Comparison of ENCODE assay signal across 9 mouse cellular contexts in the genomic region with DNA sequence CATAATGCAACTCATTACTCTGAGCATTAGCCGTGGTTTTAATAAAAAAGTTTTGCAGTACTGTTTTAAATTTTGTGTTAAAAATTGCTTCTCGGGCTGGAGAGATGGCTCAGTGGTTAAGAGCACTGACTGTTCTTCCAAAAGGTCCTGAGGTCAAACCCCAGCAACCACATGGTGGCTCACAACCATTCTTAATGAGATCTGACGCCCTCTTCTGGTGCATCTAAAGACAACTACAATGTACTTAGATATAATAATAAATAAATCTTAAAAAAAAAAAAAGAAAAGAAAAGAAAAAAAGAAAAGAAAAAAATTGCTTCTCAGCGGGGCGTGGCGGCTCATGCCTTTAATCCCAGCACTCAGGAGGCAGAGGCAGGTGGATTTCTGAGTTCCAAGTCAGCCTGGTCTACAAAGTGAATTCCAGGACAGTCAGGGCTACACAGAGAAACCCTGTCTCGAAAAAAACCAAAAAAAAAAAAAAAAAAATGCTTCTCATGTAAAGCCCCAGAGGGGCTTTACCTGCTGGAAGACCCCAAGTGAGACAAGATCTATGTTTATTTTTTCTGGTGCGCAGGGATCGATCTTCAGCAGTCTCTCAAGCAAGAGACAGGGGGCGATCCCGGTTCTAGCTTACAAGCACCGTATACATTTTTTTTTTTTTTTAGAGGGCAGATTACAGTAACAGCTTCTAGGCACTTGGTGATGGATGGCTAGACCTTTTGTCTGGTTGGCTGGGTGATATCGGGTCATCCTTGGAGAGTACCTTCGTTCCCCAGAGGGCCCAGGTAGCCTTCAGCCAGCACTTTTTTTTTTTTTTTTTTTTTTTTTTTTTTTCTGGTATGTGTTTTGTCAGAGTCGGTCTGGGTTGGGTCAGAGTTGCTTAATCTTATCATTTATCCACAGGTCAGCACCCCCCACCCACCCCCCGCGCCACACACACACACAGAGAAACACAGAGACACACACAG. TPM values are rescaled to one million over a fixed set of nuclear protein-coding genes. Genes with fewer than 3 reads are reported as not detected.
DNase-seq lines count a peak whose midpoint lies in the region; ATAC-seq and TF ChIP-seq lines count a peak whose summit lies in the region.
"Had no signal": no experiment of that assay in that cellular context is flagged by ENCODE, and none has a peak within 500 bp of the region (broad histone marks: within the 10 kb centered on the region; RNA-seq: fewer than 3 reads in every experiment).

No protein-coding gene starts in this region.

- H3K27ac ChIP-seq in heart, embryonic 11.5 days (ENCODE audit: low read depth, low read length) = peak overlapping the region; percentile 78; the same call in 1 of the 2 replicates
- H3K27ac ChIP-seq in bone marrow, adult 2 months (ENCODE audit: control insufficient read depth, insufficient read depth, low read depth, low read length, poor library complexity) = peak overlapping the region; percentile 95
- H3K27ac ChIP-seq in embryonic facial prominence, embryonic 14.5 days (replicated peaks; ENCODE audit: low read depth, low read length) = peak overlapping the region; percentile 87
- peak overlapping the region; percentile 21; the same call in 1 of the 2 replicates for H3K27ac ChIP-seq in hindbrain, embryonic 14.5 days
- H3K27ac ChIP-seq in limb, embryonic 15.5 days = peak overlapping the region; percentile 43
- peak overlapping the region; percentile 81; the same call in 1 of the 2 replicates for H3K27ac ChIP-seq in midbrain, postnatal 0 days (ENCODE audit: low read depth, low read length)

- 21% methylated on average over 17 of the region's 17 CpGs for WGBS in heart, embryonic 11.5 days (ENCODE audit: insufficient replicate concordance)
- WGBS in bone marrow, adult 2 months = 20% methylated on average over 17 of the region's 17 CpGs
- 21% methylated on average over 17 of the region's 17 CpGs for WGBS in embryonic facial prominence, embryonic 14.5 days
- WGBS in hindbrain, embryonic 14.5 days = 24% methylated on average over 17 of the region's 17 CpGs
- WGBS in limb, embryonic 15.5 days = 24% methylated on average over 17 of the region's 17 CpGs
- 23% methylated on average over 17 of the region's 17 CpGs for WGBS in midbrain, postnatal 0 days

- no peaks in the 10 kb centered on the region for H3K9me3 ChIP-seq in heart, embryonic 11.5 days (replicated peaks; ENCODE audit: control insufficient read depth, low read length)
- H3K9me3 ChIP-seq in embryonic facial prominence, embryonic 14.5 days (ENCODE audit: control insufficient read depth, low read length) = no peaks in the 10 kb centered on the region
- no peaks in the 10 kb centered on the region for H3K9me3 ChIP-seq in hindbrain, embryonic 14.5 days (ENCODE audit: control insufficient read depth, low read length)
- no peaks in the 10 kb centered on the region for H3K9me3 ChIP-seq in limb, embryonic 15.5 days
- H3K9me3 ChIP-seq in midbrain, postnatal 0 days (ENCODE audit: low read length) = no peaks in the 10 kb centered on the region

- DNase-seq in heart, postnatal 36 days = no peak
- peak; percentile 85 for DNase-seq in embryonic facial prominence, embryonic 14.5 days (ENCODE audit: low spot score)
- DNase-seq in hindbrain, embryonic 14.5 days (ENCODE audit: low spot score) = peak; percentile 54
- DNase-seq in midbrain, postnatal 0 days (ENCODE audit: low spot score) = peak; percentile 70
- DNase-seq in thymus, postnatal 10 days (ENCODE audit: low spot score in 2 of 2) = peak; percentile 29 to 53

- peak overlapping the region; percentile 59 for H3K4me3 ChIP-seq in heart, embryonic 11.5 days (ENCODE audit: low read depth, low read length)
- peak overlapping the region; percentile 87 for H3K4me3 ChIP-seq in bone marrow, adult 2 months (replicated peaks; ENCODE audit: control insufficient read depth, low read depth, low read length)
- H3K4me3 ChIP-seq in embryonic facial prominence, embryonic 14.5 days (ENCODE audit: low read depth, low read length) = peak overlapping the region; percentile 74
- peak overlapping the region; percentile 62 for H3K4me3 ChIP-seq in hindbrain, embryonic 14.5 days (replicated peaks; ENCODE audit: low read length)
- peak overlapping the region; percentile 81 for H3K4me3 ChIP-seq in limb, embryonic 15.5 days
- peak overlapping the region; percentile 73 for H3K4me3 ChIP-seq in midbrain, postnatal 0 days (ENCODE audit: low read depth, low read length)

- peak overlapping the region; percentile 77 for H3K9ac ChIP-seq in heart, embryonic 11.5 days (ENCODE audit: low read depth, low read length)
- peak overlapping the region; percentile 87 for H3K9ac ChIP-seq in embryonic facial prominence, embryonic 14.5 days (ENCODE audit: low read depth, low read length)
- peak overlapping the region; percentile 63 for H3K9ac ChIP-seq in hindbrain, embryonic 14.5 days
- H3K9ac ChIP-seq in limb, embryonic 15.5 days = no peak overlapping the region
- 0 out of 2 replicates have a peak overlapping the region, but pooled peaks have one; percentile 72 for H3K9ac ChIP-seq in midbrain, postnatal 0 days (replicated peaks; ENCODE audit: low read length, poor library complexity, severe bottlenecking)

- H3K27me3 ChIP-seq in heart, embryonic 11.5 days (ENCODE audit: control insufficient read depth, insufficient read depth, low read length) = no peaks in the 10 kb centered on the region
- no peaks in the 10 kb centered on the region for H3K27me3 ChIP-seq in embryonic facial prominence, embryonic 14.5 days (replicated peaks; ENCODE audit: control insufficient read depth, insufficient read depth, low read length)
- no peaks in the 10 kb centered on the region for H3K27me3 ChIP-seq in hindbrain, embryonic 14.5 days (ENCODE audit: control insufficient read depth, insufficient read depth, low read length)
- no peaks in the 10 kb centered on the region for H3K27me3 ChIP-seq in limb, embryonic 15.5 days
- no peaks in the 10 kb centered on the region for H3K27me3 ChIP-seq in midbrain, postnatal 0 days (ENCODE audit: insufficient read depth, low read length)

- no peaks in the 10 kb centered on the region for H3K36me3 ChIP-seq in heart, embryonic 11.5 days (ENCODE audit: control insufficient read depth, insufficient read depth, low read length)
- H3K36me3 ChIP-seq in embryonic facial prominence, embryonic 14.5 days (ENCODE audit: control insufficient read depth, insufficient read depth, low read length) = no peaks in the 10 kb centered on the region
- H3K36me3 ChIP-seq in hindbrain, embryonic 14.5 days (replicated peaks; ENCODE audit: control insufficient read depth, insufficient read depth) = no peaks in the 10 kb centered on the region
- no peaks in the 10 kb centered on the region for H3K36me3 ChIP-seq in limb, embryonic 15.5 days
- H3K36me3 ChIP-seq in midbrain, postnatal 0 days (ENCODE audit: insufficient read depth, low read length) = no peaks in the 10 kb centered on the region

- H3K4me1 ChIP-seq in heart, embryonic 11.5 days (ENCODE audit: control insufficient read depth, insufficient read depth, low read length) = no peaks in the 10 kb centered on the region
- H3K4me1 ChIP-seq in bone marrow, adult 2 months (ENCODE audit: control insufficient read depth, insufficient read depth, low read length) = peaks cover 1% of the 10 kb centered on the region; the same call in 1 of the 2 replicates
- H3K4me1 ChIP-seq in embryonic facial prominence, embryonic 14.5 days (ENCODE audit: control insufficient read depth, insufficient read depth, low read length) = peaks cover 4% of the 10 kb centered on the region; the same call in 1 of the 2 replicates
- no peaks in the 10 kb centered on the region for H3K4me1 ChIP-seq in hindbrain, embryonic 14.5 days (replicated peaks; ENCODE audit: control insufficient read depth, insufficient read depth, low read length)
- H3K4me1 ChIP-seq in limb, embryonic 15.5 days = no peaks in the 10 kb centered on the region
- H3K4me1 ChIP-seq in midbrain, postnatal 0 days (ENCODE audit: insufficient read depth, low read length) = no peaks in the 10 kb centered on the region

- ATAC-seq in heart, embryonic 11.5 days (replicated peaks; ENCODE audit: insufficient number of reproducible peaks, low FRiP score, low TSS enrichment) = peak; percentile 22
- ATAC-seq in embryonic facial prominence, embryonic 14.5 days (ENCODE audit: low read depth) = peak; percentile 26
- ATAC-seq in hindbrain, embryonic 14.5 days (ENCODE audit: low FRiP score) = peak; percentile 46
- ATAC-seq in limb, embryonic 15.5 days (ENCODE audit: insufficient number of reproducible peaks, low FRiP score, low TSS enrichment, low read depth) = peak; percentile 37
- peak; percentile 36 for ATAC-seq in midbrain, postnatal 0 days (ENCODE audit: low FRiP score)

- TF ChIP-seq POLR2A in bone marrow, adult 2 months (IDR thresholded peaks at IDR 0.05; ENCODE audit: borderline replicate concordance, control insufficient read depth, low read depth, low read length) = no peak

- intact Hi-C loops in heart, postnatal 36 days (cut with DNase I) = loop anchor here (2.0 to 10.0 kb wide), 5 partner anchors 68 to 186 kb away; a partner anchor contains a TSS

- peak overlapping the region; percentile 59 for H3K4me2 ChIP-seq in heart, embryonic 11.5 days
- H3K4me2 ChIP-seq in embryonic facial prominence, embryonic 14.5 days (ENCODE audit: low read depth, low read length) = peak overlapping the region; percentile 80
- peak overlapping the region; percentile 64 for H3K4me2 ChIP-seq in hindbrain, embryonic 14.5 days (replicated peaks)
- peak overlapping the region; percentile 60 for H3K4me2 ChIP-seq in limb, embryonic 15.5 days
- peak overlapping the region; percentile 72 for H3K4me2 ChIP-seq in midbrain, postnatal 0 days (ENCODE audit: low read depth, low read length, poor library complexity, severe bottlenecking)

- no peak for TF ChIP-seq CTCF in bone marrow, adult 2 months (IDR thresholded peaks at IDR 0.05; ENCODE audit: control insufficient read depth, insufficient read depth, low read length)
- TF ChIP-seq CTCF in midbrain, postnatal 0 days (IDR thresholded peaks at IDR 0.05) = peak; percentile 55

RNA-seq across cellular contexts. Expression of a gene that starts 0.7 kb away (rescaled TPM):
- polyA plus RNA-seq in heart, embryonic 11.5 days (2014; fragmentation: Nextera tagmentation; extraction: Ambion mirVana) = 19.0 and 20.0 TPM in 2 replicates
- total RNA-seq in heart, postnatal 36 days (2021) = 10 to 100 TPM; 33.4 to 33.7 TPM
- polyA plus RNA-seq in bone marrow, adult 2 months (2011; ENCODE audit: insufficient read depth, insufficient read length, low replicate concordance, missing spikeins) = 12.2 and 29.0 TPM in 2 replicates
- polyA plus RNA-seq in embryonic facial prominence, embryonic 14.5 days (2014; fragmentation: Nextera tagmentation; extraction: Ambion mirVana) = 16.2 and 16.3 TPM in 2 replicates
- 10.5 and 11.5 TPM in 2 replicates for polyA plus RNA-seq in hindbrain, embryonic 14.5 days (2014; fragmentation: Nextera tagmentation; extraction: Ambion mirVana)
- polyA plus RNA-seq in limb, embryonic 15.5 days (2015; fragmentation: Nextera tagmentation; extraction: Ambion mirVana) = 16.5 and 17.7 TPM in 2 replicates
- 8.2 and 10.2 TPM in 2 replicates for total RNA-seq in midbrain, postnatal 0 days (2014; rRNA removed)
- polyA plus RNA-seq in midbrain, postnatal 0 days (2015; fragmentation: Nextera tagmentation; extraction: Ambion mirVana) = 5.8 and 6.3 TPM in 2 replicates

RNA-seq across cellular contexts. Expression of a gene that starts 34.9 kb away (rescaled TPM):
- 3.1 and 5.6 TPM in 2 replicates for polyA plus RNA-seq in heart, embryonic 11.5 days (2014; fragmentation: Nextera tagmentation; extraction: Ambion mirVana)
- under 1 TPM; 0.25 to 0.35 TPM for total RNA-seq in heart, postnatal 36 days (2021)
- polyA plus RNA-seq in bone marrow, adult 2 months (2011; ENCODE audit: insufficient read depth, insufficient read length, low replicate concordance, missing spikeins) = 1.9 TPM in 1 of 2 replicates, not detected in the other
- 3.3 and 4.8 TPM in 2 replicates for polyA plus RNA-seq in embryonic facial prominence, embryonic 14.5 days (2014; fragmentation: Nextera tagmentation; extraction: Ambion mirVana)
- polyA plus RNA-seq in hindbrain, embryonic 14.5 days (2014; fragmentation: Nextera tagmentation; extraction: Ambion mirVana) = 8.5 and 8.6 TPM in 2 replicates
- polyA plus RNA-seq in limb, embryonic 15.5 days (2015; fragmentation: Nextera tagmentation; extraction: Ambion mirVana) = 4.0 and 4.8 TPM in 2 replicates
- total RNA-seq in midbrain, postnatal 0 days (2014; rRNA removed) = 4.7 and 5.1 TPM in 2 replicates
- 7.2 and 7.8 TPM in 2 replicates for polyA plus RNA-seq in midbrain, postnatal 0 days (2015; fragmentation: Nextera tagmentation; extraction: Ambion mirVana)

RNA-seq across cellular contexts. Expression of a gene that starts 36.9 kb away (rescaled TPM):
- 0.04 and 0.10 TPM in 2 replicates for polyA plus RNA-seq in heart, embryonic 11.5 days (2014; fragmentation: Nextera tagmentation; extraction: Ambion mirVana)
- under 1 TPM in 1 of 2 experiments, not detected in 1; 0.22 TPM for total RNA-seq in heart, postnatal 36 days (2021)
- polyA plus RNA-seq in bone marrow, adult 2 months (2011; ENCODE audit: insufficient read depth, insufficient read length, low replicate concordance, missing spikeins) = not detected in 2 replicates
- polyA plus RNA-seq in embryonic facial prominence, embryonic 14.5 days (2014; fragmentation: Nextera tagmentation; extraction: Ambion mirVana) = 0.22 and 0.24 TPM in 2 replicates
- polyA plus RNA-seq in hindbrain, embryonic 14.5 days (2014; fragmentation: Nextera tagmentation; extraction: Ambion mirVana) = 0.43 and 0.69 TPM in 2 replicates
- polyA plus RNA-seq in limb, embryonic 15.5 days (2015; fragmentation: Nextera tagmentation; extraction: Ambion mirVana) = 0.19 and 0.26 TPM in 2 replicates
- total RNA-seq in midbrain, postnatal 0 days (2014; rRNA removed) = 0.22 and 2.0 TPM in 2 replicates
- polyA plus RNA-seq in midbrain, postnatal 0 days (2015; fragmentation: Nextera tagmentation; extraction: Ambion mirVana) = 0.29 and 0.31 TPM in 2 replicates
- polyA plus RNA-seq: frontal cortex, adult 2 months had no signal

Comparison
In these comparisons a context has a peak if more than half of its experiments do, and no peak if none do; other contexts are left out.
1. H3K27ac ChIP-seq: peak in every context shown above with its lines; median percentile 95 in bone marrow, adult 2 months; 87 in embryonic facial prominence, embryonic 14.5 days; 81 in midbrain, postnatal 0 days; 78 in heart, embryonic 11.5 days; 43 in limb, embryonic 15.5 days; 21 in hindbrain, embryonic 14.5 days.
2. DNase-seq: peak in embryonic facial prominence, embryonic 14.5 days (single experiment), hindbrain, embryonic 14.5 days (single experiment), midbrain, postnatal 0 days (single experiment) and thymus, postnatal 10 days (2 of 2); none in heart, postnatal 36 days (0 of 2).
3. Peak in every context shown above with its lines, with median percentiles within 50 percentile points of each other: ATAC-seq, H3K4me2 ChIP-seq and H3K4me3 ChIP-seq.